Mouse (Mus musculus): Measurements from ENCODE around the gene Rbbp8nl.

The Rbbp8nl gene

DNA sequence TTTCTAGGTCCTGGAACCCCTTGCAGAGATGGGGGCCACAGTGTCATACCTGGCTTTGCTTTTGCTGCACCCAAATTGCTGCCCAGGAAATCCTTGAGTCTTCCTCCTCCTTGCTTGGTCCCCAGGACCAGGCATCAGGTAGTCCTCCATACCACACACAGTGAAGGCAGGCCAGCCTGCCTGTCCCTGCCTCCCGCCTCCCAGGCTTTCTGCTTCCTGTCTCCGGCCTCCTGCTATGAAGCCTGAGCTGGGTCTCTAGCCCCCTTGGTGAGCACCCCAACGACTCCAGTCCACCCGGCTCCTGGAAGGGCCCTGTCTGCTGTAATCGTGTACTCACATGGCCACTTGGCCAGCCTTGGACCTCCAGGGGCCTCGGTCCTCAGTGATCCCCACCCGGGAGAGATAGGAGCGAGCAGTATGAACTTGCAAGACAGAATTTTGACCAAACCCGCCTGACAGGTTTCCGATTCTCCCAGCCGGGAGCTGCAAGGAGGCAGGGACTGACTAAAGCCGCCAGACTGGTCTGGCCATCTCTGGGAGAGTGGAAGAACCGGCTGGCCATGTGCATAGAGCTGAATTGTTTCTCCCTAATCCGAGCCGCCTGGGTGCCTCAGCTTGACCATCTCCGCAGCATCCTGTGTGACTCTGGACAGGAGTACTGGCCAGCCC, at the start of gene Rbbp8nl:
TSS of gene Rbbp8nl (minus strand) at position 440 of the 669 bp plus-strand sequence.
- DNase-seq (ENCODE audit: low spot score in 2 of 2) = no peak

DNA sequence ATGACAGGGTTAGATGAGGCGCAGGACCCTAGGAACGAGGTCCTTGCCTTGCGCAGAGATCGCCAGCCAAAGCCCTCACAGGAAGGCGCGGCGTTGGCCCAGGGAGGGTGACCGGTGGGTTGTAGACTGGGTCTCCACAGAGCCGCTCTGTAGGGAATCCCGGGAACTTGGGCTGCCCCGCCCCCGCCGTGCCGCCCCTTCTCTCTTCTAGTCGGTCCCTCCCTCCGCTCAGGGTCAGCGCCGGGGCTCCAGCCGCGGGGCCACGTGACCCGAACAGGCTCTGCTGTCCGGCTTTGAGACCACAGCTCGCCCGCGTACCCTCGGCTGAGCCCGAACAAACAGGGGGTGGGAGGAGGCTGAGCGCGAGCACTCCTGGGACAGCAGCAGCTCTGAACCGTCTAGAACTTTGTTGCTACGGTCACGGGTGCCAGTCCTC, 44.9 kb upstream of the Rbbp8nl start, which contains the start of gene Gata5:
TSS of gene Gata5 (minus strand) at position 149 of the 436 bp plus-strand sequence.
- DNase-seq (ENCODE audit: low spot score in 2 of 2) = no peak

DNA sequence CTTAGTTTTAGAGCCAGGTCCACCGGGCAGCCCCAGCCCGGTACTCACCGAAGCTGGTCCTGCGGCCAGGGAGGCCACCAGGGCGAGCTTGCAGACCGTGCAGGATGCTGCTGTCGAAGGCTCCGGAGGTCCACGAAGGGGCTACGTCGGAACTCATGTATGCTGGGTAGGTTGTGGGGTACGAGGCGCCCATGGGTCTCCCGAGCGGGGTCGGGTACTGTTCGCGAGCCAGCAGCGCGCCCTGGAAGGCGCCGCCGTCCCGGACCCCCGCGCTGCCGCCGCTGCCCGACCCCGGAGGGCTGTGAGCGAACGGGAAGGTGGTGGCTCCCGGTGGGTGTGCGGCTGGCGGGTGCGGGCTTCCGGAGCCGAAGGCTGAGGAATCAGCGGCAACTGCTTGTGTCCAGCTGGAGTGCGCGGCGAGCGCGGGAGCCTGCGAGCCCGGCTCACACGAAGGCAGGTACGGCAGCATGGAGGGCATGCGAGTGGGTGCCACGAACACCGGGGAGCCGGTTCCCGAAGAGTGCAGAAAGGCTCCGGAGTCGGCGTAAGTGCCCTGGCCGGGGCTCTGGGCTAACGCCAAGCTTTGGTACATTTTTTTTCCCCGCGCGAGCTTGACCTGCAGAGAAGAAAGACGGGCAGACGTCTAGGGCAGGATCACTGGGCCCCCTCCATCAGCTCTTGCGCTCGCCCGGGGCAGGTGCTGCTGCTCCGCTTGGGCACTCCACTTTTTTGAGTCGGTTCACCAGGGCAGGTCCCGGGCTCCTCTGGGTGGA, 44.3 kb upstream of the Rbbp8nl start:
- no peak for DNase-seq (ENCODE audit: low spot score in 2 of 2)

DNA sequence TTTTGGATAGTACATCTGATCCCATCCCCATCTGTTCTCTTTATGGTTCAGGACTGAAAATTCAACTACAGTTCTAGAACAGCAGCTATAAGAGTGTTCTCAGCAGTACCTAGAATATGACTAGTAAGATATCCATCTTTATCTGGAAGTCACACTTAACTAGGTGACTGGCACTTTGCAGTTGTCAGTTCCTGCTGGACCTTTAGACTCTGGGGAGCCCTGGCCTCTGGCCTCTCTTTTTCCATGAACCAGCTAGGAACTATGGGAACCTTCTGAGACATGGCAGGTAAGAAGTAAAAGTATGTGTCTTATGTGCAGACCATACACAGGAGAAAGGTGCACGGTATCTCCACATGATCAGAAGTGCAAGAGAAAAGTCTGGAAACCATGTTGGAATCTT, 39.8 kb upstream of the Rbbp8nl start:
- DNase-seq (ENCODE audit: low spot score in 2 of 2) = no peak

DNA sequence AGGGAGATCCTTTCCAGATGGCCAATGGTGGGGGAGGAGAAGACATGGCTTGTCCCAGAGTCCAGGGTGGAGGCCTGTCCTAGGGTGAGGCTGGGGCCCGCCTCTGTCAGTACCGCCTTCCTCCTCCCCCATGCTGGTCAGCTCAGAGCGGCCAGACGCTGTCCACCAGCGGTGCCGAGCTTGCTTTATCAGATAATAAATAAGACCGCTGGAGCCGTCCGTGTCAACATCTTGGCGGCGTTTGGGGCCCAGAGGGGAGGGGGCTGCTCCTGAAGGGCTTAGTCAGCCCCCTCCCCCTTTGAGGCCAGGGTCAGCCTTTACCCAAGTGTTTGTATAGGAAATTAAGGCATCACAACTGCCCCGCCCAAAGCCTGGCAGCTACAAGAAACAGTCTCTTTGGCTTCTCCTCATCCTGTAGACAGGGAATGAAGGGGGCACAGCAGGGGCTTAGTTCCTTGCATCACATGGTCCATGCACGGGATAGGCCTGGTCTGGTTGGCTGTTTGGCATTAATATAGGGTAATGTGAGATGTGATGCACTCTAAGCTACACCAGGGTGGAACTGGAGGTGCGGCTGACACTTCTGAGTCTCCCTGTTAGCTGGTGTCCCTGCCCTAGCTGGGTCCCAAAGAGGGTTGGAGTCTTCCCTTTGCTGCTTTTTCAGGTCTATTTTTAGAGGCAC, 33.1 kb upstream of the Rbbp8nl start:
- no peak for DNase-seq (ENCODE audit: low spot score in 2 of 2)

DNA sequence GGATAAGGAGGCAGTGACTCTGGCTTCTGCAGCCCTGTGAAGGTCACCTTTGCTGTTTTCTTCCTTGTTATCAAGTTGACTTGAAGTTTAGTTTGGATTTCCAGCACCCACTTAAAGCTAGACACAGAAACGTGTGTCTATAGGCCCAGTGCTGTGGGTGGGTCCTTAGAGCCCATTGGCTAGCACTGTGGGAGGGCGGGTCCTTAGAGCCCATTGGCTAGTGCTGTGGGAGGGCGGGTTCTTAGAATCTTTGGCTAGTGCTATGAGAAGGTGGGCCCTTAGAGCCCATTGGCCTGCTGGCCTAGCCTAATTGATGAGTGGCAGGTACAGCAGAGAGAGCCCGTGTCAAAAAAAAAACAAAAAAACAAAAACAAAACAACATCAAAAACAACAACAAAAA, 30.5 kb upstream of the Rbbp8nl start:
- no peak for DNase-seq (ENCODE audit: low spot score in 2 of 2)

DNA sequence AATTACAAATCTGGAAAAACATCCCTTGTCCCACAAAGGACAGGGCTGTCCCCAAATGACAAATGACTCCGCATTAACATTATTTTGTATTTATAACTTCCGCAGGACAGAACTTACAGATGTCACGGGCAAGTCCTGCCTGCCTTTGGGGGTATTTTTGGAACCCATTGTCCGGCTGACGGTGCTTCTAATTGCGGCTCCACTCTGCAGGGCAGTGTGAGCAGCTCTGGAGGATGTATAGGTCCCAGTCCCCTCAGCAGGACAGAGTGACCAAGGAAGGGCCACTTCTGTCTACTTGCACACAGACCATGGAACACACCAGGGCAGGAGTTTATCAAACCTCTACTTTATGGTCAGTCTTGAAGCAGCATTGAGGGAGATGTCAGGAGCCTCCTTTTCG, 27.9 kb upstream of the Rbbp8nl start:
- DNase-seq (ENCODE audit: low spot score in 2 of 2) = no peak

DNA sequence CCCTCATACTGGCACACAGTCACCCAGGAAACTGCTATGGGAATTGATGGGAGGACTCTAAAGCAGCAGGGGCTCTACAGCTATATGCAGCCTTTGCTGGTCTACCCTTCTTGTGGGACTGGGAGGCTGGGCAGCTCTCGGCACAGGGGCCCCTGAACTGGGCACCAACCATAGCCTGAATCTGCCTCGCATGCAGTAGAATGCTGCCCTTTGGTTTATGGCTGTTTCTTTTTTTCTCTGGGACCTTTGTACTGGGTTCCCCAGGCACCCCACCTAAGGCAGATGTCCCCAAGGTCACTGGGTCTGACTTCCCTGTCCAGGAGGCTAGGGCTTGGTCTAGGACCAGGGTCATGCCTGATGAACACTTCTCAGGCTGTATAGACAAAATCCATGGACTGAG, 24.6 kb upstream of the Rbbp8nl start:
- DNase-seq (ENCODE audit: low spot score in 2 of 2) = no peak

DNA sequence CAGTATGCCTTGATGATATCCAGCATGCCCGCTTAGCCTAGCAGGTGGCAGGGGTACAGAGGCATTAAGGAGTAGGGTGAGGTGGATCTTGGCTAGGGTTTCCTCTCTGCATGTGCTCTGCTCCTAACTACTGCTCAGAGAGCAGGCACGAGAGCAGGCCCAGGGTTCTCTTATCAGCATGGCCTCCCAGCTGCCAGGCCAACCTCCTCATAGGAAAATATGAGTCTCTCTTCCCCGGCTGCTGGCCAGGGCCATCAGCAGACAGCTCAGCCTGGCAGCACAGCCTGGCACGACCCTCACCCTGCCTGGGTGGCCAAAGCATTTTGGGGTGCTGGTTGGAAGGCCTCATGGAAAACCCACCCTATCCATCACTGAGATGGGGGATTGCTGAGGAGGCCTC, 21.5 kb upstream of the Rbbp8nl start:
- no peak for DNase-seq (ENCODE audit: low spot score in 2 of 2)

DNA sequence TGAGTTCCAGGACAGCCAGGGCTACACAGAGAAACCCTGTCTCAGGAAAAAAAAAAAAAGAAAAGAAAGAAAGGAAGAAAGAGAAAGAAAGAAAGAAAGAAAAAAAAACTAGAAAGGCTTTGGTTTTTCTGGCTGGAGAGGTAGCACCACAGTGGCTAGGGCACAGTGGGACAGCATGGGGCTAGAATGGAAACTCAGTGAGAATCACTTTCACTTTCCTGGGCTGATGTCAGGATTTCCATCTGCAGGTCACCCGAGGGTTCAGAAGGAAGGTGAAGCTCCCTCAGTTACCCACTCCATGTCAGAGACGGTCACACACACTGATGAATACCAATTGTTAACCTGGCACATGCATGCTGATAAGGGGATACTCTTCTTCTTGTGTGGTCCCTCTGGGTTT, 18.0 kb upstream of the Rbbp8nl start:
- DNase-seq (ENCODE audit: low spot score in 2 of 2) = no peak

DNA sequence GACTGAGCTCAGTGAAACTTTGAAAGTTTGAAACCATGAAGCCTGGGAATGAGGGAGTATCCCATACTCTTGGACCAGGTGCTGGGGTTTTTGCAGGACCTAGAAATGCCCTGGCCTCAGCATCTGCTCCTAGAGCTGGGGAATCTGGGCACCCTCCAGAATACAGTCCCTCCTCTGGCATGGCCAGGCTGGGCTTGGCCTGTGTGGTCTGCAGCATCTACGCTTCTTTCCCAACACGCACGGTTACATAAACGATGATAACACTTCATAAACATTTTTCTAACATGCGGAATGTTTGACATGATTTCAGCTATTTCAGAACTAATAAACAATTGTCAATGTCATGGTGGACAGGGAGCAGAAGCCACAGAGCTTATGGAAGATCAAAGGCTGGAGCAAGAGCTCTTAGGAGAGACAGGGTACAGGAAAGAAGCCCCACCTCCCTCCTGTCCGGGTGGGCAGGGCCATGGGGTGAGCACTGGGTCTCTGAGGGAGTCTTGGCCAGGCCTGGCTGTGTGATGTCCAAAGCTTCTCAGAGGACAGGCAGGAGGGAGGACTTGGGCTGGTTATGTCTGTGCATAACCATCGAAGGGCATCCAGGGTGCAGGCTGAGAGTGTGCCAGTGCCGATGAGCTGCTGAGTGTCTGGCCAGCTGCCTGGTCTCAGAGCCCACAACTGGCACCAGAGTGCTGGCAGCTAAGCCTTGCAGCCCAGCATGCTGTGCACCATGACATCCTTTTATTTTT, 16.9 kb upstream of the Rbbp8nl start:
- DNase-seq (ENCODE audit: low spot score in 2 of 2) = no peak

DNA sequence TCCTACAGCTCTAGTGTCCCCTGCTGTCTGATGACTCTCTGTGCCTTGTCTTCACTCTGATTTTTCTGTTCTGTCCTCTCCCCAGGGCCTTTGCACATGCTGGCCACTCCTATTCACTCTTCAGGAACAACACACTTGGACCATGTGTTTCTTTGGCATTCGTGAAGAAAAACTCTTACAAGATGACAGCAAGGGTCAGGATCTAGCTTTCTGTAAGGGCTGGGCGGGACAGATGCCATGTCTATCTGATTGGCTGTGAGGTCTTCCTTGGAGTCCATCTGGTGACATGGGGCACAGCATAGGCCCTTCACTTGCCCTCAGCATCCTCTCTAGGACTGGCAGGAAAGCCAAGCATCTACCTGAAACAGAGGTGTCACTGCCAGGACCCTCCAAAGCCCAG, 16.3 kb upstream of the Rbbp8nl start:
- no peak for DNase-seq (ENCODE audit: low spot score in 2 of 2)

DNA sequence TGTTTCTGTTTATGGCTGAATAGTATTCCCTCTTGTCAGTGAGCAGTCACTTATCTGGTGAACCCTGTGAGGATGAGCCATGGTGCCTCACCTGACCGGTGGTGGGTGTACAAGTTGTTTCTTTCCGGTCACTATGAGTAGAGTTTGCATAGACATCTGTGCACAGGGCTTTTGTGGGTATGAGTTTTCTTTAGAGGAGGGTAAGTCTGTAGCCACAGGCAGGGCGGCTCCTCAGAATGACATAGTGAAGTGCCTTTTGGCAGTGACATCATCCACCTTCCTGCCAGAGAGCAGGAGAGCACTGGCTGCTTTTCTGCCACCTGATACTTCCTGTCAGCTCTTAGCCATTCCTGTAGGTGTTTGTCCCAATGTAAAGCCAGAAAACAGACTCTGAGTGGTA, 15.8 kb upstream of the Rbbp8nl start:
- no peak for DNase-seq (ENCODE audit: low spot score in 2 of 2)

DNA sequence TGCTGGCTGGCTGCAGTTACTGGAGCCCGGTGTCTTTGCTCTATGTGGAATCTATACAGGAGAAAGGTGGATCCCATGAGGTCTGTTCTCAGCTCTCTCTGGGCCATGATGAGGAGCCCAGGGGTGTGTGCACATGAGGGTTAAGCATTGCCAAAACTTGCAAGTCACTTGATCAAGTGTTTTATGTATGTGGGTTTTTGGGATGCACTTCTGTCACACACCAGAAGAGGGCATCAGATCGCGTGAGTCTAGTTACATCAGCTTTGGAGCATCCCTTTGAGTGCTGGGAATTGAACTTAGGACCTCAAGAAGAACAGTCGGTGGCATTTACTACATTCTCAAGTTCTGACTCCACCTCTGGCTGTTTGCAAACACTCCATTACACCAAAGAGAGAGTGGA, 14.9 kb upstream of the Rbbp8nl start:
- DNase-seq (ENCODE audit: low spot score in 2 of 2) = no peak

DNA sequence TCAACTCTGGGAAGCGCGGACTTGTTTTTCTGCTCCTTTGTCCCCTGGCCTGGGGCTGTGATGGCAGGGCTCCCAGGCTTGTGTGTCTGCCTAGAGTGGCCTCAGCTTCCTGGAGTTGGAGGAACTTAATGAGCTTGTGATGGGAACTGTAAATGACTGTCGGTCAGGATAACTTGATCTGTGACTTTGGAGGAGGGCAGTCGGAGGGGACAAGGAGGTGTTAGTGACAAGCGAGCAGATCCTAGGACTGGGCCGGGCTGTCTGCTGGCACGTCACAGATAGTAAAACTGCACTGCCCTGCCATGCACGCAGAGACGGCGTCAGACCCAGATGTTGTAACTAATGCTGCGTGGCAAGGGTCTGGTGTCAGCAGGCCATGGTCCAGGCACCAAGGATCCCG, 13.8 kb upstream of the Rbbp8nl start:
- DNase-seq (ENCODE audit: low spot score in 2 of 2) = no peak

DNA sequence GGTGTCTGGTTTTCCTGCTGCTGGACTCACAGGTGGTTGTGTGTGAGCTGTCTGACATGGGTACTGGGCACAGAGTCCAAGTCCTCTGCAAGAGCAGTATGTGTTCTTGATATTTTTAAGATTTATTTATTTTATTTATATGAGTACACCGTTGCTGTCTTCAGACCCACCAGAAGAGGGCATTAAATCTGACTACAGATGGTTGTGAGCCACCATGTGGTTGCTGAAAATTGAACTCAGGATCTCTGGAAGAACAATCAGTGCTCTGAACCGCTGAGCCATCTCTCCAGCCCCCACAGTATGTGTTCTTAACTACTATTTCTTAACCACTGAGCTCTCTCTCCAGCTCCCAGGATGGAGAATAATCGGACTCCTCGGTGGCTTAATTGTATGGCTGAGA, 12.5 kb upstream of the Rbbp8nl start:
- DNase-seq (ENCODE audit: low spot score in 2 of 2) = no peak

DNA sequence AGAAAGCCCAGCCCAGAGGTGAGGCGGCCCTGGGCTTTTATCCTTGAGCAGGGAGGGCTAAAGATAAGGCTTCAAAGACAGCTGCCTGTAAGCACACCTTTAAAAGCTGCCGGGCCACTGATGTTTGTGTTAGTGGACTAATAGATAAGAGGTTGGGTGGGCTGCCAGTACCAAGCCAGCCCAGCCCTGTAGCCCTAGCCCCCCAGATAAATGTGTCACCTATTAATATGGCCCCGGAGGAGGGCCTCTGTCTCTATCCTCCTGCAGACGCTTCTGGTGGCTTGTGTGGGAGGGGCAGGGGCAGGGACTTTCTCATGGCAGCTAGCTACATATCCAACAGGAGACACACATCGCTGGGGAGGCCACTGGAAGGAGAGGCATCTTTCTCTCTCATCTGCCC, 11.1 kb upstream of the Rbbp8nl start:
- no peak for DNase-seq (ENCODE audit: low spot score in 2 of 2)

DNA sequence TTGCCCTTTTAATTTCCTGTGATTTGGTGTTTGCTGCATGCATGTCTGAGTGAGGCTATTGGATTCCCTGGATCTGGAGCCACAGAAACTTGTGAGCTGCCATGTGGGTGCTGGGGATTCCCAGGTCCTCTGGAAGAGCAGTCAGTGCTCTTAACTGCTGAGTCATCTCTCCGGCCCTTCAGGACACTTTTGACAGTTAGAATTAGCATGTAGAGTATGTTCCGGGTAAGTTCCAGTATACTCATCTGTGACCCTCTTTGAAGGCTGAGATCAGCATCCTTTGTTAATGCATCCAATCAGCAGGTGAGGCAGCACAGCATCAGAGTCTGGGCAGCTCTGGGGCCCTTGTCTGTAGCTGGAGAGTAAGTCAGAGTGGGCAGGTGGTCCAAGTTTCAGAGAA, 10.6 kb upstream of the Rbbp8nl start:
- DNase-seq (ENCODE audit: low spot score in 2 of 2) = no peak

DNA sequence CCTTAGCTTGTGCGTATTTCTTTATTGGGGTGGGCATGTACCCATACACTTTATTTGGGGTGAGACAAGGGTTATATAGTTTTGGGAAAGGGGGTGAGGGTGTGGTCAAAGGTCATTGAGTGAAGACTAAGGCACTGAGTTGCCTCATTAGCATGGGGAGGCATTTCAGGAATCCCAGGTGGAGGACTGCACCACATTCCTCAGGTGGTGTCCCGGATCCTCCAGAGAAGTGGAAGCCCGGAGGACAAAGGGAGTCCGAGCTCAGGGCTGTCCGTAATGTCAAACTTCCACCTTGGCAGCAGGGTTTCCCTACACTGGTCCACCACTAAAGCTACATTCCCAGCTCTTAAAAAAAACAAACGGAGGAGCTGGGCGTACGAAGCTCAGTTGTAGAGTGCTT, 3.2 kb upstream of the Rbbp8nl start:
- DNase-seq (ENCODE audit: low spot score in 2 of 2) = no peak

DNA sequence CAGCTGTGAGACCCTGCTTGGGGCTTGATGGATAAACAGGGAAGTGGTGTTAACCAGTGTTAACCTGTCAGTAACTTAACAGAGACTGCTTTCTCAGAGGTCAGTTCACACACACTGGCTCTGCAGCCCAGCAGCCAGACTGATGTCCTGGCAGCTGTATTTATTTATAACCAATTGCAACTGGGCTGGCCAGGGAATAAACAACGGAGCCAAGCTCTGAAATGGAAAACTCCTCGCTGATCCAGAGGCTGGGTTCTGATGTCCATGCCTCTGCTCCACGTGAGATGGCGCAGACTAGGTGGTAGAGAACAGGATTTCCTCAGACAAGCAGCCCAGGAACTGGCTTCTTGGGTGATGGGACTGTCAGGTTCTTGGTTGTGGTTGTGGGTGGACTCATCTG, 2.3 kb upstream of the Rbbp8nl start:
- DNase-seq (ENCODE audit: low spot score in 2 of 2) = no peak

DNA sequence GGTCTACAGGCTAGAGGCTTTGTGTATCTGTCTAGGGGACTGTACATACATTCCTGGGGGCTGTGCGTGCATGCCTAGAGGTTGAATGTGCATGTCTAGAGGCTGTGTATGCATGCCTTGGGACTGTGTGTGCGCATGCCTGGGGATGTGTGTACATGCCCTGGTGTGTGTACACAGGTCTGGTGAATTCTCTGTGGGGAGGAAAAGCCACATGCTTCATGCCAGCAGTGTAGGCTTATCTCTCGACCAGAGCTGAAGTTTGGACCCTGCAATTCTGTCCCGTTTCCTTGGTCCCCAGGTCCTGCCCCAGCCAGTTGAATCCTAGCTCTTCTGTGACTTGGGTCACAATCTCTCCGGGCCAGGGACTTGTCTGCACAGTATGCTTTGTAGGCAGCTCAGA, 1.9 kb upstream of the Rbbp8nl start:
- no peak for DNase-seq (ENCODE audit: low spot score in 2 of 2)

DNA sequence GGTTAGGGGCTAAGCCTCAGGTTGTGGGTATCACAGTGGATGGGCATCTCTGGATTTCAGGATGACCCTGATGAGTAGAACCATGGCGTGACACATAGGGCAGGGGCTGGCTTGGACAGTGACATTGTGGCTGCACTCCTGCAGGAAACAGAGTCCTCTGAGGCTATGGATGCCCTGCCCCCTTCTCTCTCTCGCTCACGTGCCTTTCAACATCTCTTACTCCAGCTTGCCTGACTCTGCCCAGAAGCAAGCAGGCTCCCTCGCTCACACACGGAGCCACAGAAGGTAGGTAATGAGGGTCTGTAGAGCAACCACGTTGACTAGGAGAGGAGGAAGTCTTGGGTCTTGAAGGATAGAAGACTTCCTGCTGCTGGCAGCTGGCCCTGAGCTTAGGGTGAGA, 824 bp upstream of the Rbbp8nl start:
- no peak for DNase-seq (ENCODE audit: low spot score in 2 of 2)
